Mouse (Mus musculus) layer of hippocampus, postnatal 36 days (tissue): Measurements from ENCODE around the gene Mis18a. TPM values are rescaled to one million over a fixed set of nuclear protein-coding genes. Genes with fewer than 3 reads are reported as not detected.
A peak's percentile ranks its signal among the peaks of the same experiment; 100 is the strongest.

Source experiments
- DNase-seq, 2 experiments: peaks; one replicate each; pipeline ENCODE4 v3.0.0; 2022
- total RNA-seq, 2 experiments: library from RNA; stranded (reverse); gene quantifications; 2 replicates each; pipeline ENCODE4 v1.2.3; 2021

Gene Mis18a
- total RNA-seq, result 1 to 10 TPM; 9.4 to 9.5 TPM

- DNase-seq, result peak; percentile 92 to 95
Observed at GRCm38 (mm10) chr16:90727233-90728115, at the start of gene Mis18a. Gene Mis18a (minus strand): TSS chr16:90727404.

GRCm38 (mm10) chr16:90775946-90776520 is 48.8 kb upstream of the Mis18a start:
- DNase-seq, result no peak

GRCm38 (mm10) chr16:90774646-90775045 is 47.4 kb upstream of the Mis18a start:
- no peak for DNase-seq

GRCm38 (mm10) chr16:90774216-90774615 is 47.0 kb upstream of the Mis18a start:
- no peak for DNase-seq

- DNase-seq, result no peak
Observed at GRCm38 (mm10) chr16:90766919-90767454, 39.8 kb upstream of the Mis18a start.

- DNase-seq, result no peak
Observed at GRCm38 (mm10) chr16:90765195-90765877, 38.1 kb upstream of the Mis18a start.

- no peak for DNase-seq
Observed at GRCm38 (mm10) chr16:90760515-90760914, 33.3 kb upstream of the Mis18a start.

- no peak for DNase-seq
Observed at GRCm38 (mm10) chr16:90759335-90759734, 32.1 kb upstream of the Mis18a start.

- DNase-seq, result no peak
Observed at GRCm38 (mm10) chr16:90753386-90753941, 26.3 kb upstream of the Mis18a start.

GRCm38 (mm10) chr16:90748169-90748568 is 21.0 kb upstream of the Mis18a start:
- DNase-seq, result no peak

- DNase-seq, result peak; percentile 3 to 9
Observed at GRCm38 (mm10) chr16:90747143-90747542, 19.9 kb upstream of the Mis18a start.

- no peak for DNase-seq
Observed at GRCm38 (mm10) chr16:90738092-90738956, 11.1 kb upstream of the Mis18a start, which contains the start of gene Mrap. Gene Mrap (plus strand): TSS chr16:90738207.

GRCm38 (mm10) chr16:90736672-90737270 is 9.6 kb upstream of the Mis18a start:
- no peak for DNase-seq

GRCm38 (mm10) chr16:90735611-90736010 is 8.4 kb upstream of the Mis18a start:
- DNase-seq, result no peak

- no peak for DNase-seq
Observed at GRCm38 (mm10) chr16:90726600-90727227, 490 bp downstream of the Mis18a start.

GRCm38 (mm10) chr16:90724051-90724450 is 3.2 kb downstream of the Mis18a start:
- no peak for DNase-seq

- DNase-seq, result no peak
Observed at GRCm38 (mm10) chr16:90710313-90710712, 16.9 kb downstream of the Mis18a start.

- peak; percentile 72 to 77 for DNase-seq
Observed at GRCm38 (mm10) chr16:90709711-90710289, 17.4 kb downstream of the Mis18a start.

- DNase-seq, result no peak
Observed at GRCm38 (mm10) chr16:90706279-90706678, 20.9 kb downstream of the Mis18a start.

GRCm38 (mm10) chr16:90704161-90704825 is 22.9 kb downstream of the Mis18a start:
- DNase-seq, result no peak
